Mouse (Mus musculus): Measurements from ENCODE around the gene Uri1. TPM values are rescaled to one million over a fixed set of nuclear protein-coding genes. Genes with fewer than 3 reads are reported as not detected.

Gene Uri1
- polyA plus RNA-seq, 1 experiment = 21.0 TPM

DNA sequence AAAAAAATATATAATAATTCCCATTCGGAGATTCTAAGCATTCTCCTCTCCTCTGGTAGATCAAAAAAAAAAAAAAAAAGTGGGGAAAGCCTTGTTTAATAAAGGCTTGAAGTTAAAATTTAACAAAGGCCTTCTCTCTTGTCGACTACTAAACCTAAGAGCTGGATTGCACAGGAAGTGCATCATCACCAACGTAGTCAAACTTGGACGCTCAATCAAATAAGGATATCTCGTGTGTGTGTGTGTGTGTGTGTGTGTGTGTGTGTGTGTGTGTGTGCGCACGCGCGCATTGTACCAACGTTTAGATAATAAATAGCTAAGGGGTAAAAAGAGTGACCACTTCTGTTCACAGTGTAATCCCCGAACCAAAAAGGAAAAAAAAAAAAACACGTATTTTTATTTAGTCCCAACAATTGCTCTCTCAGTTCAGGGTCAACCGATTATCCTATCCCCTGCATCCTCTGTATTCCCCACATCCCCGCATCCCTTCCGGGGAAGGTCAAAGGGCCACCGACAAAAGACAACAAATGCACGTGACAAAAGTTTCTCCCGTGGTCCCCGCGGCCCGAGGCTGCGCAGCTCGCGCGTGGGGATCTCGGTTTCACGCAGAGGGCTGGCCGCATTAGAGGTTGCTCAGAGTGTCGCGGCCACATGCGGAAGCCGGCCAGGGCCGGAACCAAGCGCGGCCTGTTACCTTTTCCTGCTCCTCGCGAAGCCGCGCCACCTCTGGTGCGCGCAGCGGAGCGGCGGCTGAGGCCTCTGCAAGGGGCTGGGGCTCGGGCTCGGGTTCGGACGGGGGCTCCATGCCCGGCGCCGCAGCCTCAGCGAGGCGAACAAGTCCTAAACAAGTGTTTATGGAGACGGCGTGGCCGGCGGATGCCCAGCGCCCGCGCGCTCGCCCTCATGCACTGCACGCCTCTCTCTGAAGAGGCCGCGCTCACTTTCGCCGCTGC, 4.7 kb downstream of the Uri1 start:
- TF ChIP-seq POLR2A (IDR thresholded peaks at IDR 0.05; ENCODE audit: borderline replicate concordance, low read depth, low read length) (no peak), CTCF (IDR thresholded peaks at IDR 0.05; ENCODE audit: low read depth, low read length) (no peak)
- Histone ChIP-seq H3K4me3 (ENCODE audit: insufficient read depth, low read length) (peak overlapping the region; percentile 92), H3K27ac (ENCODE audit: insufficient read depth, low read depth, low read length) (peak overlapping the region; percentile 50), H3K4me1 (ENCODE audit: control insufficient read depth, insufficient read depth, low read length) (peaks cover 5% of the 10 kb centered on the region)

DNA sequence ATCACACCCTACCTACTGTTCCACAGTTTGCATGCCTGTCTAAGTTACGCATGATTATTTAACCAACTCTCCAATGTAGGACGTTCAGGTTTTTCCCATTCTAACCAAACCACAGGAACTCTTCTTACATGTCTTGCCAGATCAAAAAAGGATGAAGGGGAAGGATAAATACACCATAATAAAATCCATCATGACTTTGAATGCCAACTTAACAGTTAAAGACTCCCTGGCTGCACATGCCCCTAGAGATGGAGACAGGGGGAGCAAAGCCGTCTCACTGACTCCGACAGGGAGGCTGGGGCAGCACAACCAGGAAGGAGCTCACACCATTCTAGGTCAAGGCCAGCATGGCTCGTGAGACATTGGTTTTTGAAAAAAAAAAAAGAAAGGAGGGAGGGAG, 8.0 kb downstream of the Uri1 start:
- Histone ChIP-seq H3K27ac (ENCODE audit: insufficient read depth, low read depth, low read length) (no peak overlapping the region), H3K4me1 (ENCODE audit: control insufficient read depth, insufficient read depth, low read length) (peaks cover 5% of the 10 kb centered on the region), H3K4me3 (ENCODE audit: insufficient read depth, low read length) (no peak overlapping the region)
- TF ChIP-seq CTCF (IDR thresholded peaks at IDR 0.05; ENCODE audit: low read depth, low read length) (no peak), POLR2A (IDR thresholded peaks at IDR 0.05; ENCODE audit: borderline replicate concordance, low read depth, low read length) (no peak)

DNA sequence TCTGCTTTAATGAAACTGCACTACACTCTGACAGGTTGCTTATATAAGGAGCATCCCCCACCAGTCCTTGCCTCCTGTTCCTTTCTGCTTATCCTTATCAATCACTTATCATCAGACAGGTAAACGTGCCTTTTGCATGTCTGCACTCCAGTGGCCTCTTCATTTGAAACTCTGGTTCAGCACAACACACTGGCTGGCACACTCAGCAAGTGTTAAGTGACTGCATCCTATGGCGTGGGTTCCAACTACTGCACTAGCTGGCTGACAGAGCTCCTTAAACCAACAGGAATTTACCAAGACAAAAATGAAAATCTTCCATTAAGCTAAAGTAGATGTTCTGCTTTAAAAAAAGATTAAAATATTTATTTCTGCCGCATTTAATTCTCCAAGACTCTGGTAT, 9.4 kb downstream of the Uri1 start:
- no peak overlapping the region for H3K4me3 ChIP-seq (ENCODE audit: insufficient read depth, low read length)
- H3K4me1 ChIP-seq (ENCODE audit: control insufficient read depth, insufficient read depth, low read length) = peaks cover 8% of the 10 kb centered on the region
- H3K27ac ChIP-seq (ENCODE audit: insufficient read depth, low read depth, low read length) = no peak overlapping the region
- no peak for TF ChIP-seq POLR2A (IDR thresholded peaks at IDR 0.05; ENCODE audit: borderline replicate concordance, low read depth, low read length)
- no peak for TF ChIP-seq CTCF (IDR thresholded peaks at IDR 0.05; ENCODE audit: low read depth, low read length)

DNA sequence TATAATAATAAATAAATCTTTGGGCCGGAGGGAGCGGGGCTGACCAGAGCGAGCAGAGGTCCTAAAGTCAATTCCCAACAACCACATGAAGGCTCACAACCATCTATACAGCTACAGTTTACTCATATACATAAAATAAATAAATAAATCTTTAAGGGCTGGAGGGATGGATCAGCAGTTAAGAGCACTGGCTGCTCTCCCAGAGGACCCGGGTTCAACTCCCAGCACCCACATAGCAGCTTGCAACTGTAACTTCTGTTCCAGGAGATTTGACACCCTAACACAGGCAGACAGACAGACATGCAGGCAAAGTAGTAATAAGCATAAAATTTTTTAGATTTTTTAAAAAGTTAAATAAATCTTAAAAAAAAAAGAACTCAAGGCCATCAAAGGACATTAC, 10.5 kb downstream of the Uri1 start:
- Histone ChIP-seq H3K27ac (ENCODE audit: insufficient read depth, low read depth, low read length) (no peak overlapping the region), H3K4me1 (ENCODE audit: control insufficient read depth, insufficient read depth, low read length) (peaks cover 10% of the 10 kb centered on the region), H3K4me3 (ENCODE audit: insufficient read depth, low read length) (no peak overlapping the region)
- TF ChIP-seq CTCF (IDR thresholded peaks at IDR 0.05; ENCODE audit: low read depth, low read length) (no peak), POLR2A (IDR thresholded peaks at IDR 0.05; ENCODE audit: borderline replicate concordance, low read depth, low read length) (no peak)

DNA sequence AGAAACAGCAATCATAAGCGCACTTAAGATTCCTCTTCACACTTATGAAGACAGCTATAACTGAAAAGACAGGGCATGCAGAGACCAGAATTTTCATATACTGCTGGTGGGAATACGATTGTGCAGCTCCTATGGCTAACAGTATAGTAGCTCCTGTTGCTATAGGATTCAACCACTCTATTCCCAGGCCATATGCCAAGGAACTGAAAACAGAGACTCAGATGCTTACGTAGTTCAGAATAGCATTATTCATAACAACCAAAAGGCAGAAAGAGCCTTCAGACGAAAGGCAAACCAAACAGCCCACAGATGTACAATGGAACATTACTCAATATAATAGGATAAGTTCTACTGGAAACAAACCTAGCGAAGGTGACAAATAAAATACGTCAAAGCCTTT, 15.0 kb downstream of the Uri1 start:
- no peak overlapping the region for H3K4me3 ChIP-seq (ENCODE audit: insufficient read depth, low read length)
- peaks cover 12% of the 10 kb centered on the region for H3K4me1 ChIP-seq (ENCODE audit: control insufficient read depth, insufficient read depth, low read length)
- H3K27ac ChIP-seq (ENCODE audit: insufficient read depth, low read depth, low read length) = no peak overlapping the region
- TF ChIP-seq CTCF (IDR thresholded peaks at IDR 0.05; ENCODE audit: low read depth, low read length) = no peak
- no peak for TF ChIP-seq POLR2A (IDR thresholded peaks at IDR 0.05; ENCODE audit: borderline replicate concordance, low read depth, low read length)

DNA sequence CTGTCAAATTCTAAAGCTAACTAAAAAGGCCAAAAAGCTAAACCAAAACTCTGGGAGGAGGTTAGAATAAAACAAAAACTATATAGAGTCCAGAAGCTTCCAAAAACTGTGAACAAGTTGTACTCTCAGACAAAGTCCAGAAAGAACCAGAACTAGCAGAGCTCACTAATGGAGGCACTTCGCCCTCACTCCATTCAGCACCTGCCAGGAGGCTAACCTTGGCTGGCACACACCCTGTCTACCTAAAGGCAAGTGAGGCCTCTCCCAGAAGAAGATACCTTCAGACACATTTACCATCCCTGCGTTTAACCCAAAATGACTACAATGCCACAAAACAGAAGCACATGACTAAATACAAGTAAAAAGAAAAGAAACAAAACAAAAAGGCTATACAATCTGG, 20.9 kb downstream of the Uri1 start:
- Histone ChIP-seq H3K4me3 (ENCODE audit: insufficient read depth, low read length) (no peak overlapping the region), H3K27ac (ENCODE audit: insufficient read depth, low read depth, low read length) (no peak overlapping the region), H3K4me1 (ENCODE audit: control insufficient read depth, insufficient read depth, low read length) (peaks cover 21% of the 10 kb centered on the region)
- TF ChIP-seq POLR2A (IDR thresholded peaks at IDR 0.05; ENCODE audit: borderline replicate concordance, low read depth, low read length) = no peak
- TF ChIP-seq CTCF (IDR thresholded peaks at IDR 0.05; ENCODE audit: low read depth, low read length) = no peak

DNA sequence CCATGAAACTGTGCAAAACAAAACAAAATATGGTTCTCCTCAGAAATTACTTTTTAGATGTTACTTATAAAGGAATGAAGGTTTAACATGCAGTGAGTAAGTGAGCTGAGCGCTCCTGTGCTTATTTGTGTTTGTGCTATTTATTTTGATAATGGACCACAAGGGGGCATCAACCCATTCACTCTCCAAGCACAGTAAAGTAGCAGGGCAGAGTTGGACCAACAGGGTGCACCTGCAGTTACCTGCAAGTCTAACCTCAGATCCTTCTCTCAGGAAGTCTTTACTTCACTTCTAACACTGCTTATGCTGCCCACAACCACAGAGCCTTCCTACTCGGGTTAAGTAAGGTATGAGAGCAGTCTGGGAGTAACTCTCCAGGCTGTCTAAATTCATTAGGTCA, 23.7 kb downstream of the Uri1 start:
- H3K27ac ChIP-seq (ENCODE audit: insufficient read depth, low read depth, low read length) = no peak overlapping the region
- TF ChIP-seq CTCF (IDR thresholded peaks at IDR 0.05; ENCODE audit: low read depth, low read length) = no peak
- no peak for TF ChIP-seq POLR2A (IDR thresholded peaks at IDR 0.05; ENCODE audit: borderline replicate concordance, low read depth, low read length)
- peaks cover 18% of the 10 kb centered on the region for H3K4me1 ChIP-seq (ENCODE audit: control insufficient read depth, insufficient read depth, low read length)
- no peak overlapping the region for H3K4me3 ChIP-seq (ENCODE audit: insufficient read depth, low read length)

DNA sequence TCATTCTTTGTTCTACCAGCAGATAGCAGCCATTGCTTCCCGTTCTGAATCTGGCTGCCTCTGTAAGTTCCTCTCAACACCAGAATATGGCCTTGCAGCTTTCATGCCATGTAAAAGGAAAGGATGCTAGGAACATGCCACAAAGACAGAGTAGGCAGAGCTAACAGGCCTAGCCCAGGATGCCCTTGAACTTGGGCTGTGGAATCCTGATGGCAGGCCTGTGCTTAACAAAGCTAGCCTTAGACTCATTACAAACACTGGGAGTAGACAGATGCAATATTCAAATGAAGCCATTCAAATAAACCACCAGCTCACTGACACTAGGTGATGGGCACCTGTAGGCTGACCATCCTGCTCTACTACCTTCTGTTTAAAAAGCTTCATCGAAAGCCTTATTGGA, 30.5 kb downstream of the Uri1 start:
- H3K27ac ChIP-seq (ENCODE audit: insufficient read depth, low read depth, low read length) = no peak overlapping the region
- H3K4me1 ChIP-seq (ENCODE audit: control insufficient read depth, insufficient read depth, low read length) = 0 out of 2 replicates have a peak, but pooled peaks cover 2% of the 10 kb centered on the region
- H3K4me3 ChIP-seq (ENCODE audit: insufficient read depth, low read length) = no peak overlapping the region
- TF ChIP-seq POLR2A (IDR thresholded peaks at IDR 0.05; ENCODE audit: borderline replicate concordance, low read depth, low read length) (no peak), CTCF (IDR thresholded peaks at IDR 0.05; ENCODE audit: low read depth, low read length) (no peak)

DNA sequence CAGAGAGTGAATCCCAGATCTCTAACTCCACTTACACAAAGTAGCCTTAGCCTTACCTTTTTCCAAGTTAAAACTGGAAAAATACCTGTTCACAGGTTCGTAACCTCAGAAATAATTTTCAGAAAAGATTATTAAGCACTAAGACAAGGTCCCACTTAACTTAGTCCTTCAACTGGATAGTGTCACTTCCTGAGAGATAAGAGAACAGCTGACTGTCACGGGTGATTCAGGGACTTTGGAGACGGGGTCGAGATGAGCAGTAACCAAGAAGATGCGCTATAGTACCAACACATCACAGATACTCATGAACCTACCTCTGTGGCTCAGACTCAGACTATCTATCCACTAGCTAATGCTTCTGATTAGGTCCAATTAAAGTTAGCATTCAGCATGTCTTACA, 38.5 kb downstream of the Uri1 start:
- H3K4me1 ChIP-seq (ENCODE audit: control insufficient read depth, insufficient read depth, low read length) = 0 out of 2 replicates have a peak, but pooled peaks cover 2% of the 10 kb centered on the region
- H3K4me3 ChIP-seq (ENCODE audit: insufficient read depth, low read length) = no peak overlapping the region
- H3K27ac ChIP-seq (ENCODE audit: insufficient read depth, low read depth, low read length) = no peak overlapping the region
- TF ChIP-seq CTCF (IDR thresholded peaks at IDR 0.05; ENCODE audit: low read depth, low read length) = no peak
- TF ChIP-seq POLR2A (IDR thresholded peaks at IDR 0.05; ENCODE audit: borderline replicate concordance, low read depth, low read length) = no peak

DNA sequence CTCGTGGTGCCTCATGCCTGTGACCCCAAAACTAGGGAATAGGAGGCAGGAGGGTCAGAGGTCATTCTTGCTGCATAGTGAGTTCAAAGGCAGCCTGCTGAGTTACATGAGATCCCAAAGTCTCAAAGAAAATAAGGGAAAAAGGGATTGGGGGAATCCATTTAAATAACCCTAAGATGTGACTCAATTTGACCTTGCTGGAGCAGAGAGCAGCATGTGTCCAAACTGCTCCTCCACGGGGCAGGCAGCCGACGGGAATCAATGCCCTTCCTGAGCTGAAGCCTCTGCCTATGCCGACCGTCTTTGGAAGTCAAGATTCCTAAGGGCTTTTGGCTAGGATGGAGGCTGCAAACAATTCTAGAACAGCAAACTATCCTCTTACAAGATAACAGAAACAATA, 39.9 kb downstream of the Uri1 start:
- no peak for TF ChIP-seq POLR2A (IDR thresholded peaks at IDR 0.05; ENCODE audit: borderline replicate concordance, low read depth, low read length)
- H3K4me1 ChIP-seq (ENCODE audit: control insufficient read depth, insufficient read depth, low read length) = 0 out of 2 replicates have a peak, but pooled peaks cover 2% of the 10 kb centered on the region
- H3K4me3 ChIP-seq (ENCODE audit: insufficient read depth, low read length) = no peak overlapping the region
- H3K27ac ChIP-seq (ENCODE audit: insufficient read depth, low read depth, low read length) = no peak overlapping the region

Measured in bone marrow macrophage, adult 2 months (primary cell).